22 mouse cellular contexts compared by ENCODE assay signal in genomic region chr2:4515910-4516309, GRCm38 (mm10).
DNase-seq lines count a peak whose midpoint lies in the region; ATAC-seq and TF ChIP-seq lines count a peak whose summit lies in the region.
"Had no signal": no experiment of that assay in that cellular context is flagged by ENCODE, and none has a peak within 500 bp of the region (broad histone marks: within the 10 kb centered on the region; RNA-seq: fewer than 3 reads in every experiment).

No protein-coding gene starts in this region.

- no peaks in the 10 kb centered on the region for H3K27me3 ChIP-seq in forebrain, embryonic 15.5 days
- no peaks in the 10 kb centered on the region for H3K27me3 ChIP-seq in forebrain, embryonic 11.5 days (ENCODE audit: control insufficient read depth, insufficient read depth, low read length)
- no peaks in the 10 kb centered on the region for H3K27me3 ChIP-seq in kidney, embryonic 15.5 days
- H3K27me3 ChIP-seq in stomach, embryonic 14.5 days (ENCODE audit: control insufficient read depth, insufficient read depth, low read length), result no peaks in the 10 kb centered on the region
- H3K27me3 ChIP-seq in stomach, postnatal 0 days (ENCODE audit: control insufficient read depth, insufficient read depth, low read length), result no peaks in the 10 kb centered on the region
- H3K27me3 ChIP-seq: hindbrain, embryonic 15.5 days; neural tube, embryonic 12.5 days had no signal

- 0 out of 2 replicates have a peak, but pooled peaks cover 5% of the 10 kb centered on the region for H3K36me3 ChIP-seq in forebrain, embryonic 15.5 days
- H3K36me3 ChIP-seq in forebrain, embryonic 11.5 days (ENCODE audit: control insufficient read depth, insufficient read depth, low read length), result no peaks in the 10 kb centered on the region
- H3K36me3 ChIP-seq in kidney, embryonic 15.5 days, result no peaks in the 10 kb centered on the region
- H3K36me3 ChIP-seq in stomach, embryonic 14.5 days (ENCODE audit: control insufficient read depth, insufficient read depth, low read length), result 0 out of 2 replicates have a peak, but pooled peaks cover 2% of the 10 kb centered on the region
- H3K36me3 ChIP-seq in stomach, postnatal 0 days (ENCODE audit: control insufficient read depth, insufficient read depth, low read length), result no peaks in the 10 kb centered on the region
- H3K36me3 ChIP-seq: heart, embryonic 10.5 days; hindbrain, embryonic 15.5 days had no signal

- no peaks in the 10 kb centered on the region for H3K9me3 ChIP-seq in forebrain, embryonic 15.5 days
- no peaks in the 10 kb centered on the region for H3K9me3 ChIP-seq in forebrain, embryonic 11.5 days (ENCODE audit: control insufficient read depth, low read length)
- H3K9me3 ChIP-seq in kidney, embryonic 15.5 days (replicated peaks), result no peaks in the 10 kb centered on the region
- H3K9me3 ChIP-seq in stomach, embryonic 14.5 days (ENCODE audit: control insufficient read depth, low read depth, low read length), result no peaks in the 10 kb centered on the region
- no peaks in the 10 kb centered on the region for H3K9me3 ChIP-seq in stomach, postnatal 0 days (ENCODE audit: control insufficient read depth, low read length)
- H3K9me3 ChIP-seq: heart, embryonic 10.5 days; hindbrain, embryonic 15.5 days; neural tube, embryonic 12.5 days had no signal

- DNase-seq in forebrain, embryonic 11.5 days (ENCODE audit: low spot score), result no peak
- no peak for DNase-seq in kidney, adult 9 months
- DNase-seq in stomach, postnatal 0 days (ENCODE audit: low spot score), result no peak
- DNase-seq in right cerebral cortex, postnatal 10 days (ENCODE audit: low spot score in 2 of 2), result no peak
- no peak for DNase-seq in ovary, postnatal 36 days (ENCODE audit: low spot score)
- DNase-seq: adrenal gland, postnatal 10 days; cerebellum, adult 11-12 months; cerebellum, postnatal 25 days; gastrocnemius, postnatal 36 days; kidney, adult 2 months; kidney, postnatal 36 days; liver; liver, postnatal 0 days; right cerebral cortex, postnatal 4 days; thymus, adult 2 months had no signal

- H3K4me2 ChIP-seq in forebrain, embryonic 15.5 days (replicated peaks), result no peak overlapping the region
- no peak overlapping the region for H3K4me2 ChIP-seq in forebrain, embryonic 11.5 days (ENCODE audit: low read depth, low read length, severe bottlenecking)
- no peak overlapping the region for H3K4me2 ChIP-seq in kidney, embryonic 15.5 days
- no peak overlapping the region for H3K4me2 ChIP-seq in stomach, embryonic 14.5 days (replicated peaks; ENCODE audit: low read depth, low read length)
- no peak overlapping the region for H3K4me2 ChIP-seq in stomach, postnatal 0 days (replicated peaks; ENCODE audit: low read depth)
- H3K4me2 ChIP-seq: hindbrain, embryonic 15.5 days; neural tube, embryonic 12.5 days had no signal

- H3K9ac ChIP-seq in forebrain, embryonic 15.5 days (replicated peaks), result no peak overlapping the region
- no peak overlapping the region for H3K9ac ChIP-seq in forebrain, embryonic 11.5 days (ENCODE audit: low read length)
- no peak overlapping the region for H3K9ac ChIP-seq in kidney, embryonic 15.5 days
- H3K9ac ChIP-seq in stomach, embryonic 14.5 days (replicated peaks; ENCODE audit: low read depth, low read length), result no peak overlapping the region
- H3K9ac ChIP-seq in stomach, postnatal 0 days (ENCODE audit: low read length), result no peak overlapping the region
- H3K9ac ChIP-seq: hindbrain, embryonic 15.5 days; liver, postnatal 0 days; neural tube, embryonic 12.5 days had no signal

- peaks cover 31% of the 10 kb centered on the region for H3K4me1 ChIP-seq in forebrain, embryonic 15.5 days
- H3K4me1 ChIP-seq in forebrain, embryonic 11.5 days (replicated peaks; ENCODE audit: control insufficient read depth, insufficient read depth, low read length), result peaks cover 4% of the 10 kb centered on the region; the same call in 1 of the 2 replicates
- H3K4me1 ChIP-seq in kidney, embryonic 15.5 days, result peaks cover 27% of the 10 kb centered on the region
- peaks cover 12% of the 10 kb centered on the region for H3K4me1 ChIP-seq in stomach, embryonic 14.5 days (ENCODE audit: control insufficient read depth, insufficient read depth, low read length)
- no peaks in the 10 kb centered on the region for H3K4me1 ChIP-seq in stomach, postnatal 0 days (replicated peaks; ENCODE audit: control insufficient read depth, insufficient read depth)

- no peak for TF ChIP-seq EP300 in stomach, postnatal 0 days (optimal IDR thresholded peaks at IDR 0.05)

- TF ChIP-seq CTCF in stomach, postnatal 0 days (IDR thresholded peaks at IDR 0.05; ENCODE audit: low read depth), result no peak

- no peak overlapping the region for H3K4me3 ChIP-seq in forebrain, embryonic 15.5 days
- H3K4me3 ChIP-seq in forebrain, embryonic 11.5 days (ENCODE audit: low read depth, low read length), result no peak overlapping the region
- no peak overlapping the region for H3K4me3 ChIP-seq in kidney, embryonic 15.5 days (replicated peaks)
- no peak overlapping the region for H3K4me3 ChIP-seq in stomach, embryonic 14.5 days (ENCODE audit: low read depth, low read length)
- H3K4me3 ChIP-seq in stomach, postnatal 0 days (ENCODE audit: low read depth, low read length), result no peak overlapping the region
- H3K4me3 ChIP-seq: heart, embryonic 10.5 days; hindbrain, embryonic 15.5 days; neural tube, embryonic 12.5 days had no signal

- WGBS in forebrain, embryonic 15.5 days, result 92% methylated on average over 3 of the region's 3 CpGs
- 97% methylated on average over 3 of the region's 3 CpGs for WGBS in forebrain, embryonic 11.5 days
- 77% methylated on average over 3 of the region's 3 CpGs for WGBS in kidney, embryonic 15.5 days
- 78% methylated on average over 3 of the region's 3 CpGs for WGBS in stomach, embryonic 14.5 days
- WGBS in stomach, postnatal 0 days, result 81% methylated on average over 3 of the region's 3 CpGs

- no peak for ATAC-seq in forebrain, embryonic 15.5 days (replicated peaks)
- ATAC-seq in forebrain, embryonic 11.5 days (replicated peaks; ENCODE audit: low FRiP score), result no peak
- no peak for ATAC-seq in kidney, embryonic 15.5 days (replicated peaks; ENCODE audit: low FRiP score)
- no peak for ATAC-seq in stomach, embryonic 14.5 days (ENCODE audit: insufficient number of reproducible peaks, insufficient read depth, low FRiP score, low read depth)
- no peak for ATAC-seq in stomach, postnatal 0 days (ENCODE audit: low FRiP score, low TSS enrichment)
- ATAC-seq: liver, postnatal 0 days; midbrain, embryonic 16.5 days had no signal

- H3K27ac ChIP-seq in forebrain, embryonic 15.5 days (replicated peaks), result peak overlapping the region; percentile 57; the same call in 1 of the 2 replicates
- H3K27ac ChIP-seq in forebrain, embryonic 11.5 days (ENCODE audit: low read depth, low read length), result no peak overlapping the region; the same call in 1 of the 2 replicates
- H3K27ac ChIP-seq in kidney, embryonic 15.5 days, result peak overlapping the region; percentile 64; the same call in 1 of the 2 replicates
- H3K27ac ChIP-seq in stomach, embryonic 14.5 days (ENCODE audit: low read length), result peak overlapping the region; percentile 86; the same call in 1 of the 2 replicates
- H3K27ac ChIP-seq in stomach, postnatal 0 days (replicated peaks), result no peak overlapping the region
- H3K27ac ChIP-seq: neural tube, embryonic 12.5 days had no signal

Comparison
In these comparisons a context has a peak if more than half of its experiments do, and no peak if none do; other contexts are left out.
1. H3K27ac ChIP-seq: peak in forebrain, embryonic 15.5 days (single experiment), kidney, embryonic 15.5 days (single experiment) and stomach, embryonic 14.5 days (single experiment); none in forebrain, embryonic 11.5 days (single experiment) and stomach, postnatal 0 days (single experiment).